Mouse (Mus musculus) neural tube, embryonic 15.5 days (tissue): ENCODE results near the gene Radil. TPM values are rescaled to one million over a fixed set of nuclear protein-coding genes. Genes with fewer than 3 reads are reported as not detected.
A peak's percentile ranks its signal among the peaks of the same experiment; 100 is the strongest.

Experiments used
- ATAC-seq: fragments of 200-750 bp; cut with Nextera tagmentation; 2 replicates; pipeline ENCODE4 v1.8.0; 2017; ENCODE audit warnings: mild to moderate bottlenecking, moderate TSS enrichment, moderate library complexity; ENCODE audit not compliant: low FRiP score
- H3K27ac ChIP-seq: fragments of 300-500 bp; sonication (generic); replicated peaks from 2 replicates; pipeline ENCODE4 v1.5.1; 2015; ENCODE audit warnings: mild to moderate bottlenecking, inconsistent platforms
- H3K27me3 ChIP-seq: fragments of 300-500 bp; sonication (generic); replicated peaks from 2 replicates; pipeline ENCODE4 v1.6.1; 2015; ENCODE audit warnings: inconsistent platforms
- H3K36me3 ChIP-seq: fragments of 300-500 bp; sonication (generic); 2 replicates; pipeline ENCODE4 v1.6.1; 2015; ENCODE audit warnings: inconsistent platforms
- H3K4me1 ChIP-seq: fragments of 300-500 bp; sonication (generic); 2 replicates; pipeline ENCODE4 v1.6.1; 2015; ENCODE audit warnings: inconsistent platforms
- H3K4me2 ChIP-seq: fragments of 300-500 bp; sonication (generic); 2 replicates; pipeline ENCODE4 v1.6.1; 2015; ENCODE audit warnings: inconsistent platforms, mild to moderate bottlenecking, moderate library complexity
- H3K4me3 ChIP-seq: fragments of 300-500 bp; sonication (generic); replicated peaks from 2 replicates; pipeline ENCODE4 v1.5.1; 2015; ENCODE audit warnings: mild to moderate bottlenecking, inconsistent platforms
- H3K9ac ChIP-seq: fragments of 300-500 bp; sonication (generic); replicated peaks from 2 replicates; pipeline ENCODE4 v1.6.1; 2015; ENCODE audit warnings: mild to moderate bottlenecking, inconsistent platforms
- H3K9me3 ChIP-seq: fragments of 300-500 bp; sonication (generic); replicated peaks from 2 replicates; pipeline ENCODE4 v1.6.1; 2016; ENCODE audit warnings: inconsistent platforms
- WGBS: fragments of 180-500 bp; shearing (Covaris S2); methylation state at CpG from one replicate; pipeline ENCODE4 v1.1.7; 2015; ENCODE audit warnings: mixed read lengths; 5-methylcytosine and 5-hydroxymethylcytosine counted together
- polyA plus RNA-seq: library from polyadenylated mRNA; unstranded; fragments of >200 nt; fragmentation: Nextera tagmentation; extraction: Ambion mirVana; gene quantifications from 2 replicates; pipeline ENCODE4 v1.2.1, GENCODE M21; 2015

Gene Radil
- polyA plus RNA-seq, 1 experiment from 2014 or later: 22.0 TPM

- Histone ChIP-seq H3K27me3 (peaks cover under 1% of the 10 kb centered on the region; the same call in 1 of the 2 replicates), H3K27ac (no peak overlapping the region), H3K4me2 (no peak overlapping the region), H3K9ac (no peak overlapping the region), H3K4me1 (no peaks in the 10 kb centered on the region), H3K9me3 (no peaks in the 10 kb centered on the region), H3K36me3 (0 out of 2 replicates have a peak, but pooled peaks cover 5% of the 10 kb centered on the region), H3K4me3 (no peak overlapping the region)
- 90% methylated on average over 4 of the region's 4 CpGs for WGBS
- ATAC-seq: no peak
Observed at GRCm38 (mm10) chr5:142535388-142535787, 15.5 kb downstream of the Radil start.

- Histone ChIP-seq H3K4me3 (no peak within 1 kb of the TSS), H3K4me2 (peak within 1 kb of the TSS; percentile 32)
- WGBS: 46% methylated on average over 41 of the region's 41 CpGs
Observed at GRCm38 (mm10) chr5:142529915-142530314, 21.0 kb downstream of the Radil start, which contains the start of gene Papolb. Gene Papolb (minus strand): TSS chr5:142530076.

DNA sequence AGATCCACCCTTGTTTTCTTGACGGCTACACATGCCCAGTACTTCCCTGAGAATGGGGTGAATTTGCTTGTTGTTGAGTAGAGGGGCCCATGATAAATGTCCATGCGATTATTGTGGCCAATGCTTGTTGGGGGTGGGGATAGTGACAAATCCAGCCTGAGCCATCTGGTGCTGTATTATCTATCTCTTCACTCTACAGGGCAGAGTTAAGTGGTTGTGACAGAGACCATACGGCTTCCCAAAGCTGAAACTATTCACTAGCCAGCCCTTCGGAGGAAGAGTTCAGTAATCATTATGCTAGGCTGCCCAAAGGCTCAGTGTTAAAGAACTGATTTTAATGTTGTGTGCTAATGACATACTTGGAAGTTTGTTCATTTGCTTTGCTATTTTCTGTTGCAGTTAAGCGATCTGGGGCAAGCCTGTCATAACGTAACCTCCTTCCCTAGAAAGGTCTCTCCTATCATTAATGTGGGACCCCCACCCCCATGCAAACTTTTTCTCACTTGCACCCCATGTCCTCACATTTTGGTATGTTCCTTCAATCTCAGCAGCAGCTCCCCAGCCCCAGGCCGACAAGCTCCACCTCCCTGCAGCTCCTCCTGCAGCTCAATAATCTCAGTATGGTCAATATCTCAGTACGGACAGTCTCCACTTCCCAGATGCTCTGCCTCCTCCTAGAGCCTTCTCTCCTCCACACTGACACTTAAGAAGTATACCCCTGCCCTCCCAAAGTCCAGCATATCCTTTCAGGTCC, 26.0 kb downstream of the Radil start:
- Histone ChIP-seq H3K4me3 (no peak overlapping the region), H3K9ac (no peak overlapping the region), H3K27ac (no peak overlapping the region), H3K4me1 (no peaks in the 10 kb centered on the region), H3K4me2 (no peak overlapping the region), H3K27me3 (no peaks in the 10 kb centered on the region; the same call in 1 of the 2 replicates), H3K9me3 (no peaks in the 10 kb centered on the region), H3K36me3 (no peaks in the 10 kb centered on the region)
- no peak for ATAC-seq
- WGBS: 82% methylated on average over 8 of the region's 8 CpGs

More at GRCm38 (mm10) chr5:142529915-142530314, 21.0 kb downstream of the Radil start, which contains the start of gene Papolb:
- no peaks in the 10 kb centered on the region for H3K9me3 ChIP-seq
- H3K27ac ChIP-seq: no peak within 1 kb of the TSS
- peaks cover 4% of the 10 kb centered on the region; the same call in 1 of the 2 replicates for H3K27me3 ChIP-seq
- H3K36me3 ChIP-seq: 0 out of 2 replicates have a peak, but pooled peaks cover 5% of the 10 kb centered on the region
- H3K4me1 ChIP-seq: no peaks in the 10 kb centered on the region
- H3K9ac ChIP-seq: no peak within 1 kb of the TSS
- no peak for ATAC-seq

DNA sequence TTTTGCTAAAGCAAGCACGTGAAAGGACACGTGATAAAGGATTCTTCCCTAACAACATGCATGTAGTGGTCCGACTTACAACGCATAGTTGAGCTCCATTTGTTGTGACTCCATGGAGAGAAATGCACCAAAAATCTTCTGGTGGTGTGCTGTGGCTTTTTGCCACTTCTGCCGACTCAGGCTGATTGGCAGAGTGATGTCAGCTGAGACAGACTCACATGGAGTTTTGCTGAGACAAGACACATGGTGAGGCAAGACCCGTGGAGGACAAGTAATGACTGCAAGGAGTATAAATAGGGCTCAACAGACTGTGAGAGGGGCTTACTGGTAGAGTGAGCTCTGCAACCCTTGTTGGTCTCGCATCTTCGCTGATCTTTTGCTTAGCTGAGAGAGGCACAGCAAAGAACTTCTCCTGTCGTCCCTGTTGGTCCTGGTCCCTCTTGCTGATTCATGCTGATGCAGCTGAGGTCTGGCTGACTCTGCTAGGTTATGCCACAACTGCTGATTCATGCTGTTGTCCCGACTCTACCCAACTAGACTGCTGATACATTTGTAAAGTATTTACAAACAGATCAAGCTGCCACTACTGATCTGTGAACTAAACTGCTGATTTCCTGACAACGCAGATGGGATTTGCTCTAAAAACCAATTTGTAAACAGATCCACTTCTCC, 29.6 kb downstream of the Radil start:
- no peak for ATAC-seq
- Histone ChIP-seq H3K27me3 (no peaks in the 10 kb centered on the region), H3K4me2 (no peak overlapping the region), H3K27ac (no peak overlapping the region), H3K4me1 (peaks cover 5% of the 10 kb centered on the region; the same call in 1 of the 2 replicates), H3K36me3 (no peaks in the 10 kb centered on the region), H3K4me3 (no peak overlapping the region), H3K9ac (no peak overlapping the region), H3K9me3 (no peaks in the 10 kb centered on the region)
- 88% methylated on average over 11 of the region's 11 CpGs for WGBS

GRCm38 (mm10) chr5:142520360-142520759, 30.5 kb downstream of the Radil start:
- Histone ChIP-seq H3K4me1 (peaks cover 5% of the 10 kb centered on the region; the same call in 1 of the 2 replicates), H3K4me3 (no peak overlapping the region), H3K9ac (no peak overlapping the region), H3K36me3 (no peaks in the 10 kb centered on the region), H3K9me3 (no peaks in the 10 kb centered on the region), H3K27me3 (no peaks in the 10 kb centered on the region), H3K27ac (no peak overlapping the region), H3K4me2 (no peak overlapping the region)
- no peak for ATAC-seq
- 83% methylated on average over 4 of the region's 4 CpGs for whole genome bisulfite sequencing

- H3K4me1 ChIP-seq: peaks cover 5% of the 10 kb centered on the region; the same call in 1 of the 2 replicates
- H3K36me3 ChIP-seq: no peaks in the 10 kb centered on the region
- no peak overlapping the region for H3K4me2 ChIP-seq
- no peak overlapping the region for H3K9ac ChIP-seq
- WGBS: 72% methylated on average over 6 of the region's 6 CpGs
- no peaks in the 10 kb centered on the region for H3K27me3 ChIP-seq
- ATAC-seq: no peak
- no peak overlapping the region for H3K4me3 ChIP-seq
- no peak overlapping the region for H3K27ac ChIP-seq
- no peaks in the 10 kb centered on the region for H3K9me3 ChIP-seq
Observed at GRCm38 (mm10) chr5:142518973-142519372, 31.9 kb downstream of the Radil start.

DNA sequence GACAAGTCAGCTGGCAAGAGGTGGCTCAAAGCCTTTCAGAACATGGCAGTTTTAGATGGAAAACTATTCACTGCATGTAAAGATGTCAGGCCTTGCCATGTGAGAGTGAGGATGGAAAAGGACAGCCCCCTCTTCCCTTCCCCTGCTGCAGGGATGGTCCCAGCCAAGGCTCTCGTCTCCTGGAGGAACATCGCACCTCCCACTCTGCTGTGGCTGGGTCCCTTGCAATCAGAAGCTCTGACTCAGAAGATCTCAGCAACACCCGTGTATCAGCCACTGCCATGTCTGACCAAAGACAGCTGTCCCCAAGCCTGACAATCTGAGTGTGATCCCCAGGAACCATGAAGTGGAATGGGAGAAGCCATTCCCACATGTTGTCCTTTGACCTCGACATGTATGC, 38.8 kb downstream of the Radil start:
- H3K27me3 ChIP-seq: no peaks in the 10 kb centered on the region

DNA sequence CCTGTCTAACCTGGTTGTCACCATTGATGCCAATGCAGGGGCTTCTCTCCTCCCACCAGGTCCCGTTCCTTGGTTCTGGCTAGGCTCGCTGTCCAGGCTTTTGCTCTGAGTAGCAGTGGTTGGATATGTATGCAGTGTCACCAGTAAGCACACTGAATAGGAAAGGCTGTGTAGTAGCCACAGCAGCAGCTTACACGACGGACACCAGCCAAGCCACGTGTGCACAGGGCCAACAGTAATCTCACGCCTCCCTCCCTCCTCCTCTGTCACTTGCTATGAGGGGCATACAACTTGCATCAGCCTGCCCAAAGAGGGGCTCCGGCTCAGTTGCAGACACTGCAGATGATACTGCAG, 40.9 kb downstream of the Radil start:
- WGBS: 50% methylated on average over 7 of the region's 7 CpGs
- Histone ChIP-seq H3K4me2 (peak overlapping the region; percentile 59), H3K9me3 (no peaks in the 10 kb centered on the region), H3K36me3 (peaks cover 6% of the 10 kb centered on the region; the same call in 1 of the 2 replicates), H3K9ac (0 out of 2 replicates have a peak overlapping the region, but pooled peaks have one; percentile 57), H3K27ac (peak overlapping the region; percentile 89), H3K27me3 (no peaks in the 10 kb centered on the region), H3K4me1 (peaks cover 33% of the 10 kb centered on the region), H3K4me3 (peak overlapping the region; percentile 35; the same call in 1 of the 2 replicates)
- peak; percentile 28; the same call in 1 of the 2 replicates for ATAC-seq

More for the DNA sequence above, 38.8 kb downstream of the Radil start:
- Histone ChIP-seq H3K27ac (no peak overlapping the region), H3K4me2 (no peak overlapping the region), H3K9ac (no peak overlapping the region), H3K36me3 (no peaks in the 10 kb centered on the region), H3K4me1 (peaks cover 37% of the 10 kb centered on the region), H3K4me3 (no peak overlapping the region), H3K9me3 (no peaks in the 10 kb centered on the region)
- 91% methylated on average over 4 of the region's 4 CpGs for WGBS
- ATAC-seq: no peak

GRCm38 (mm10) chr5:142509141-142510060, 41.5 kb downstream of the Radil start:
- peak; percentile 75 for ATAC-seq
- peaks cover 6% of the 10 kb centered on the region; the same call in 1 of the 2 replicates for H3K36me3 ChIP-seq
- H3K4me3 ChIP-seq: peak overlapping the region; percentile 35
- WGBS: 12% methylated on average over 15 of the region's 15 CpGs
- H3K9ac ChIP-seq: peak overlapping the region; percentile 57
- H3K9me3 ChIP-seq: no peaks in the 10 kb centered on the region
- peak overlapping the region; percentile 59 for H3K4me2 ChIP-seq
- H3K27me3 ChIP-seq: no peaks in the 10 kb centered on the region
- peaks cover 33% of the 10 kb centered on the region for H3K4me1 ChIP-seq
- H3K27ac ChIP-seq: peak overlapping the region; percentile 89

DNA sequence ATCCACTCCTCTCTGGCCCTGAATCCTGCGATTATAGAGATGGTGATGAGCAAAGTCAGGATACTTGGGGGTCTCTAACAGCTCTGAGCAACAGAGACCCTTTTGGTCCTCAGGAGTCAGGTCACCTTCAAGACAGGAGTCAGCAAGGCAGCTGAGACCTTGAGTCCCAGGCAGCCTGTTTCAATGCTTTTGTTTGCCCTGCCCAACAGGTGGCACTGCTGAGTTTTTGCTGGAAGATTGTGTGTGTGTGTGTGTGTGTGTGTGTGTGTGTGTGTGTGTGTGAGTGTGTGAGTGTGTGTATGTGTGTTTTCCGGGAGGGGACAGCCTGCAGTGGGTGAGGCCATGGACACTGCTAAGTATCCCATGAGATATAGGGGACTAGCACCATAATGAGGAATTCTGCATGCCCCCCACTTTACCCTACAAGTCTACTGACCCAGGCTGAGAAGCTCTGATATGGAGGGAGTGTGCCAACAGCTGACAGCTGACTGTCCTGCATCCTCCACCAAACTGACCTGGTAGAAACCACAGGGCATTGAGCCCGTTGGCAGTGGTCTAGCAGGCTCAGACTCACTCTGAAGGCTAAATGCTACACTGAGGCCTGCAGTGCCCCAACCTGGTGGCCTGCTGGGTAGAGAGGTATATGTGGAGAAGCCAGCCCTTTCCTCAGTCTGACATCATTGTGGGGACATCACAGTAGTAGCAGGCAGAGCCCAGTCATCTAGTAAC, 45.0 kb downstream of the Radil start:
- H3K4me3 ChIP-seq: no peak overlapping the region
- no peak overlapping the region for H3K4me2 ChIP-seq
- H3K4me1 ChIP-seq: peaks cover 37% of the 10 kb centered on the region
- WGBS: 88% methylated on average over 3 of the region's 3 CpGs
- ATAC-seq: no peak
- no peaks in the 10 kb centered on the region for H3K9me3 ChIP-seq
- no peak overlapping the region for H3K27ac ChIP-seq
- H3K36me3 ChIP-seq: peaks cover 10% of the 10 kb centered on the region; the same call in 1 of the 2 replicates
- no peaks in the 10 kb centered on the region for H3K27me3 ChIP-seq
- no peak overlapping the region for H3K9ac ChIP-seq
